Comparison of ENCODE assay signal across 22 mouse cellular contexts in genomic region chr5:58083056-58083455, GRCm38 (mm10).
"Had no signal": no experiment of that assay in that cellular context is flagged by ENCODE, and none has a peak within 500 bp of the region (broad histone marks: within the 10 kb centered on the region; RNA-seq: fewer than 3 reads in every experiment).

No protein-coding gene starts in this region.

- H3K9me3 ChIP-seq: limb, embryonic 13.5 days; liver, embryonic 12.5 days; liver, embryonic 15.5 days; lung, embryonic 15.5 days; megakaryocyte, embryonic 14.5 days; midbrain, embryonic 10.5 days; midbrain, embryonic 13.5 days; neural tube, embryonic 13.5 days had no signal

- H3K4me3 ChIP-seq: limb, embryonic 13.5 days; liver, embryonic 12.5 days; liver, embryonic 15.5 days; lung, embryonic 15.5 days; megakaryocyte, embryonic 14.5 days; midbrain, embryonic 10.5 days; midbrain, embryonic 13.5 days; myocyte; neural tube, embryonic 13.5 days had no signal

- H3K4me1 ChIP-seq: limb, embryonic 13.5 days; liver, embryonic 12.5 days; liver, embryonic 15.5 days; lung, embryonic 15.5 days; megakaryocyte, embryonic 14.5 days; midbrain, embryonic 10.5 days; midbrain, embryonic 13.5 days; neural tube, embryonic 13.5 days had no signal

- H3K36me3 ChIP-seq: limb, embryonic 13.5 days; liver, embryonic 12.5 days; liver, embryonic 15.5 days; lung, embryonic 15.5 days; midbrain, embryonic 10.5 days; midbrain, embryonic 13.5 days; neural tube, embryonic 13.5 days had no signal

- H3K27ac ChIP-seq: limb, embryonic 13.5 days; liver, embryonic 12.5 days; liver, embryonic 15.5 days; lung, embryonic 15.5 days; midbrain, embryonic 10.5 days; midbrain, embryonic 13.5 days; neural tube, embryonic 13.5 days had no signal

- H3K9ac ChIP-seq: limb, embryonic 13.5 days; liver, embryonic 12.5 days; liver, embryonic 15.5 days; lung, embryonic 15.5 days; midbrain, embryonic 13.5 days; neural tube, embryonic 13.5 days had no signal

- ATAC-seq: liver, embryonic 12.5 days; midbrain, embryonic 13.5 days; midbrain, embryonic 16.5 days had no signal

- DNase-seq: kidney, postnatal 10 days; kidney, postnatal 4 days; left cerebral cortex, postnatal 4 days; liver; lung, adult 18-20 months; lung, postnatal 10 days; lung, postnatal 36 days; retina, postnatal 1 day; right cerebral cortex, postnatal 25 days; thymus, adult 18-20 months; thymus, postnatal 14 days; thymus, postnatal 4 days had no signal

- H3K27me3 ChIP-seq: limb, embryonic 13.5 days; liver, embryonic 12.5 days; liver, embryonic 15.5 days; lung, embryonic 15.5 days; megakaryocyte, embryonic 14.5 days; midbrain, embryonic 13.5 days; neural tube, embryonic 13.5 days had no signal

- H3K4me2 ChIP-seq: limb, embryonic 13.5 days; liver, embryonic 12.5 days; liver, embryonic 15.5 days; lung, embryonic 15.5 days; midbrain, embryonic 13.5 days; neural tube, embryonic 13.5 days had no signal
